ENCODE assay signal across 26 mouse cellular contexts in genomic region chr1:81145576-81145975, GRCm38 (mm10).
"Had no signal": no experiment of that assay in that cellular context is flagged by ENCODE, and none has a peak within 500 bp of the region (broad histone marks: within the 10 kb centered on the region; RNA-seq: fewer than 3 reads in every experiment).

No protein-coding gene starts in this region.

- H3K9me3 ChIP-seq: heart, embryonic 10.5 days; heart, embryonic 13.5 days; heart, embryonic 15.5 days; hindbrain, embryonic 13.5 days; hindbrain, embryonic 15.5 days; limb, embryonic 10.5 days; limb, embryonic 12.5 days; liver, embryonic 13.5 days; liver, embryonic 15.5 days had no signal

- H3K27ac ChIP-seq: heart, embryonic 10.5 days; heart, embryonic 13.5 days; heart, embryonic 15.5 days; hindbrain, embryonic 13.5 days; hindbrain, embryonic 15.5 days; hindbrain, postnatal 0 days; layer of hippocampus, adult 2 months; left cerebral cortex, adult 2 months; limb, embryonic 10.5 days; limb, embryonic 12.5 days; liver, embryonic 13.5 days; liver, embryonic 15.5 days had no signal

- H3K4me1 ChIP-seq: heart, embryonic 10.5 days; heart, embryonic 13.5 days; heart, embryonic 15.5 days; hindbrain, embryonic 13.5 days; hindbrain, embryonic 15.5 days; limb, embryonic 10.5 days; limb, embryonic 12.5 days; liver, embryonic 13.5 days; liver, embryonic 15.5 days had no signal

- ATAC-seq: hindbrain, postnatal 0 days; intestine, postnatal 0 days; liver, postnatal 0 days had no signal

- H3K4me2 ChIP-seq: heart, embryonic 13.5 days; heart, embryonic 15.5 days; hindbrain, embryonic 13.5 days; hindbrain, embryonic 15.5 days; limb, embryonic 12.5 days; liver, embryonic 11.5 days; liver, embryonic 13.5 days; liver, embryonic 15.5 days had no signal

- H3K4me3 ChIP-seq: heart, embryonic 10.5 days; heart, embryonic 13.5 days; heart, embryonic 15.5 days; hindbrain, embryonic 13.5 days; hindbrain, embryonic 15.5 days; layer of hippocampus, adult 2 months; left cerebral cortex, adult 2 months; limb, embryonic 10.5 days; limb, embryonic 12.5 days; liver, embryonic 13.5 days; liver, embryonic 15.5 days had no signal

- DNase-seq: gastrocnemius, postnatal 10 days; gastrocnemius, postnatal 25 days; heart, adult 18-20 months; heart, postnatal 14 days; heart, postnatal 36 days; kidney, adult 18-20 months; kidney, adult 8-10 months; kidney, postnatal 10 days; kidney, postnatal 25 days; kidney, postnatal 4 days; liver; liver, embryonic 13.5 days; liver, postnatal 0 days had no signal

- H3K36me3 ChIP-seq: heart, embryonic 10.5 days; heart, embryonic 13.5 days; heart, embryonic 15.5 days; hindbrain, embryonic 13.5 days; hindbrain, embryonic 15.5 days; limb, embryonic 10.5 days; limb, embryonic 12.5 days; liver, embryonic 13.5 days; liver, embryonic 15.5 days had no signal

- H3K9ac ChIP-seq: heart, embryonic 13.5 days; heart, embryonic 15.5 days; hindbrain, embryonic 13.5 days; hindbrain, embryonic 15.5 days; limb, embryonic 12.5 days; liver, embryonic 13.5 days; liver, embryonic 15.5 days; liver, postnatal 0 days had no signal

- H3K27me3 ChIP-seq: heart, embryonic 13.5 days; heart, embryonic 15.5 days; hindbrain, embryonic 13.5 days; hindbrain, embryonic 15.5 days; limb, embryonic 12.5 days; liver, embryonic 13.5 days; liver, embryonic 15.5 days had no signal
